Mouse (Mus musculus): ENCODE measurements around the gene Sympk. TPM values are rescaled to one million over a fixed set of nuclear protein-coding genes. Genes with fewer than 3 reads are reported as not detected.

The Sympk gene
- polyA plus RNA-seq, 1 experiment from 2014 or later, result 26.3 TPM

DNA sequence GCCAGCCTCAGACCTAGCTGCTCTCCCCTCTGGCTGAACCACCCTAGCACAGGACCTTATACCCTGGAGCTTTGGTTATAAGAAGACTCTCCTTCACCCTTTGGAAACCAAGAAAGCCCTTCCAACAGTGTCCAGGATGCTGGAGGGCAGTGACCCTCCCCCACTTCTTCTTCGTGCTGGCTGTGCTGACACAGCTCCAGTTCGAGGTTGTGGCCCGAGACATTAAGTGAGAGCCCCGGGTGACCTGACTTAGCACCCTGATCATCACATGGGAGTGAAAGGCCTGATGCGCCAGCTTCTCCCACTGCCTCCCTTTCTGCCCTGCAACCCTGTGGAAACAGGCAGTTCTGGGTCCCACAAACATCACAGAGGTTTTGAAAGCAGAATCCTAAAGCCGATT is 61.3 kb downstream of the Sympk start:
- Histone ChIP-seq H3K36me3 (ENCODE audit: control insufficient read depth, insufficient read depth, low read length) (peaks cover 22% of the 10 kb centered on the region), H3K4me2 (peak overlapping the region; percentile 60), H3K4me1 (replicated peaks; ENCODE audit: control insufficient read depth, insufficient read depth, low read length) (peaks cover 39% of the 10 kb centered on the region), H3K4me3 (ENCODE audit: low read depth, low read length) (no peak overlapping the region), H3K27ac (ENCODE audit: low read depth, low read length) (no peak overlapping the region), H3K9me3 (ENCODE audit: control insufficient read depth, low read length) (no peaks in the 10 kb centered on the region), H3K27me3 (replicated peaks; ENCODE audit: control insufficient read depth, insufficient read depth, low read length) (peaks cover 36% of the 10 kb centered on the region), H3K9ac (ENCODE audit: low read depth, low read length) (no peak overlapping the region)
- DNase-seq (ENCODE audit: low spot score) (no peak), ATAC-seq (replicated peaks; ENCODE audit: low FRiP score) (no peak)
- 7% methylated on average over 6 of the region's 6 CpGs for WGBS

DNA sequence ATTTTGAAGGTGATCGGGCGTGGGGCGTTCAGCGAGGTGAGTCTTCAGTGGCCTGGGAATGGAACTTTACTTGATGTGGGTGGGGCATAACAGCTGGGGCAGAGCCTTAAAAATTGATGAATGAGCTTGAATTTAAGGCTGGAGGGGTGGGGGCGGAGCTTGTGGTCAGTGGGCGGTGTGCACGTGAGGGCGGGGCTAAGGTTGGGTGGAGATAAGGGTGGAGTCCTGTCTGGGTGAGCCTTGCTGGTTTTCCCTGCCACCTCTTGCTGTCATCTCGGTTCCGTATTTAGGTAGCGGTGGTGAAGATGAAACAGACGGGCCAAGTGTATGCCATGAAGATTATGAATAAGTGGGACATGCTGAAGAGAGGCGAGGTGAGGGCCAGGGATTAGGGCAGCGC is 61.9 kb downstream of the Sympk start:
- Histone ChIP-seq H3K36me3 (ENCODE audit: control insufficient read depth, insufficient read depth, low read length) (peaks cover 21% of the 10 kb centered on the region), H3K27me3 (replicated peaks; ENCODE audit: control insufficient read depth, insufficient read depth, low read length) (peaks cover 39% of the 10 kb centered on the region), H3K4me3 (ENCODE audit: low read depth, low read length) (peak overlapping the region; percentile 24; the same call in 1 of the 2 replicates), H3K4me1 (replicated peaks; ENCODE audit: control insufficient read depth, insufficient read depth, low read length) (peaks cover 39% of the 10 kb centered on the region), H3K9ac (ENCODE audit: low read depth, low read length) (no peak overlapping the region), H3K9me3 (ENCODE audit: control insufficient read depth, low read length) (no peaks in the 10 kb centered on the region), H3K4me2 (peak overlapping the region; percentile 60), H3K27ac (ENCODE audit: low read depth, low read length) (no peak overlapping the region)
- WGBS, result 4% methylated on average over 14 of the region's 14 CpGs
- peak; percentile 78 for DNase-seq (ENCODE audit: low spot score)
- peak; percentile 79 for ATAC-seq (replicated peaks; ENCODE audit: low FRiP score)

DNA sequence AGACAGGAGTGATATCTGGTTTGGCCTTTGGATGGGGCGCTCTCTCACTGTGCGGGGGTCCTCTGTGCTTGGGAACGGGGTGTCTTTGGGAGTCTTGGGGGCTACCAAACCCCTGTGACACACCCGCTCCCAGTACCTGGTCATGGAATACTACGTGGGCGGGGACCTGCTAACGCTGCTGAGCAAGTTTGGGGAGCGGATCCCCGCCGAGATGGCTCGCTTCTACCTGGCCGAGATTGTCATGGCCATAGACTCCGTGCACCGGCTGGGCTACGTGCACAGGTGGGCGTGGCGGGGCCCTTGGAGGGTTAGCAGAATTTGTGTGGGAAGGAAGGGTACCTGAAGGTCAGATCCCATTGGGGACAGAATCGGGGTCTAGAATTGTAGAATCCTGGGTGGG is 62.6 kb downstream of the Sympk start:
- H3K27me3 ChIP-seq (replicated peaks; ENCODE audit: control insufficient read depth, insufficient read depth, low read length), result peaks cover 46% of the 10 kb centered on the region
- H3K9ac ChIP-seq (ENCODE audit: low read depth, low read length), result no peak overlapping the region
- ATAC-seq (replicated peaks; ENCODE audit: low FRiP score) (no peak), DNase-seq (ENCODE audit: low spot score) (no peak)
- 0 out of 2 replicates have a peak overlapping the region, but pooled peaks have one; percentile 24 for H3K4me3 ChIP-seq (ENCODE audit: low read depth, low read length)
- peaks cover 39% of the 10 kb centered on the region for H3K4me1 ChIP-seq (replicated peaks; ENCODE audit: control insufficient read depth, insufficient read depth, low read length)
- WGBS, result 59% methylated on average over 18 of the region's 18 CpGs
- no peaks in the 10 kb centered on the region for H3K9me3 ChIP-seq (ENCODE audit: control insufficient read depth, low read length)
- no peak overlapping the region for H3K27ac ChIP-seq (ENCODE audit: low read depth, low read length)
- H3K4me2 ChIP-seq, result peak overlapping the region; percentile 60; the same call in 1 of the 2 replicates
- H3K36me3 ChIP-seq (ENCODE audit: control insufficient read depth, insufficient read depth, low read length), result peaks cover 19% of the 10 kb centered on the region

DNA sequence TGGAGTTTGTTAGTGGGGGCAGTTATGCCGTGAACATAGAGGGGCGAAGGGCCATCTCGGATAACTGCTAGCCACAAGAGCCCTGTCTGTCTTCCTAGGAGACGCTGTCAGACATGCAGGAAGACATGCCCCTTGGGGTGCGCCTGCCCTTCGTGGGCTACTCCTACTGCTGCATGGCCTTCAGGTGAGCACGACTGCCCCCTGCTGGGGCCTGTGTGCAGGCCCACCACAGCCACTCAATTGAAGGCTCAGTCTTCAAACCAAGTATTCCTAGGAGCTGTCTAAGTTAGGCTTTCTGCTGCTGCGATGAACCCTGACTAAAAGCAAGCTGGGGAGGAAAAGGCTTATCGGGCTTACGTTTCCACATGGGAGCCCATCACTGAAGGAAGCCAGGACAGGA is 64.6 kb downstream of the Sympk start:
- WGBS, result 31% methylated on average over 10 of the region's 10 CpGs
- H3K36me3 ChIP-seq (ENCODE audit: control insufficient read depth, insufficient read depth, low read length), result peaks cover 8% of the 10 kb centered on the region; the same call in 1 of the 2 replicates
- no peak overlapping the region for H3K4me2 ChIP-seq
- no peak for ATAC-seq (replicated peaks; ENCODE audit: low FRiP score)
- H3K4me1 ChIP-seq (replicated peaks; ENCODE audit: control insufficient read depth, insufficient read depth, low read length), result peaks cover 39% of the 10 kb centered on the region
- H3K9ac ChIP-seq (ENCODE audit: low read depth, low read length), result no peak overlapping the region
- H3K27ac ChIP-seq (ENCODE audit: low read depth, low read length), result no peak overlapping the region
- DNase-seq (ENCODE audit: low spot score), result peak; percentile 69
- no peak overlapping the region for H3K4me3 ChIP-seq (ENCODE audit: low read depth, low read length)
- no peaks in the 10 kb centered on the region for H3K9me3 ChIP-seq (ENCODE audit: control insufficient read depth, low read length)
- peaks cover 49% of the 10 kb centered on the region for H3K27me3 ChIP-seq (replicated peaks; ENCODE audit: control insufficient read depth, insufficient read depth, low read length)

DNA sequence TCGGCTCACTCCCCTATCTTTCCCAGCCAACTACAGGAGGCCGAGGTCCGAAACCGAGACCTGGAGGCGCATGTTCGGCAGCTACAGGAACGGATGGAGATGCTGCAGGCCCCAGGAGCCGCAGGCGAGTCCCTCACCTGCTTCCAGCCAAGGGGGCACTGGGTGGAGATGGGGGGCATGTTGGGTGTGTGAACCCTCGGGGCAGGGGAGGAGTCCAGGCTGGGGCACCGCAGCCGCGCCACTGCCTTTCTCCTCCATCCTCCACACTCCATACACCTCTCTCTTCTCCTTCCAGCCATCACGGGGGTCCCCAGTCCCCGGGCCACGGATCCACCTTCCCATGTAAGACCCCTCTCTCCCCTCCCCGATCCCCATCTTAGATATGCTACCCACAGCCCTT is 67.7 kb downstream of the Sympk start:
- 28% methylated on average over 17 of the region's 17 CpGs for WGBS
- Histone ChIP-seq H3K4me1 (replicated peaks; ENCODE audit: control insufficient read depth, insufficient read depth, low read length) (peaks cover 32% of the 10 kb centered on the region), H3K4me3 (ENCODE audit: low read depth, low read length) (peak overlapping the region; percentile 66), H3K9me3 (ENCODE audit: control insufficient read depth, low read length) (no peaks in the 10 kb centered on the region), H3K4me2 (peak overlapping the region; percentile 95), H3K27ac (ENCODE audit: low read depth, low read length) (no peak overlapping the region), H3K36me3 (ENCODE audit: control insufficient read depth, insufficient read depth, low read length) (peaks cover 10% of the 10 kb centered on the region; the same call in 1 of the 2 replicates), H3K27me3 (replicated peaks; ENCODE audit: control insufficient read depth, insufficient read depth, low read length) (peaks cover 63% of the 10 kb centered on the region), H3K9ac (ENCODE audit: low read depth, low read length) (no peak overlapping the region)
- no peak for ATAC-seq (replicated peaks; ENCODE audit: low FRiP score)
- DNase-seq (ENCODE audit: low spot score), result no peak

DNA sequence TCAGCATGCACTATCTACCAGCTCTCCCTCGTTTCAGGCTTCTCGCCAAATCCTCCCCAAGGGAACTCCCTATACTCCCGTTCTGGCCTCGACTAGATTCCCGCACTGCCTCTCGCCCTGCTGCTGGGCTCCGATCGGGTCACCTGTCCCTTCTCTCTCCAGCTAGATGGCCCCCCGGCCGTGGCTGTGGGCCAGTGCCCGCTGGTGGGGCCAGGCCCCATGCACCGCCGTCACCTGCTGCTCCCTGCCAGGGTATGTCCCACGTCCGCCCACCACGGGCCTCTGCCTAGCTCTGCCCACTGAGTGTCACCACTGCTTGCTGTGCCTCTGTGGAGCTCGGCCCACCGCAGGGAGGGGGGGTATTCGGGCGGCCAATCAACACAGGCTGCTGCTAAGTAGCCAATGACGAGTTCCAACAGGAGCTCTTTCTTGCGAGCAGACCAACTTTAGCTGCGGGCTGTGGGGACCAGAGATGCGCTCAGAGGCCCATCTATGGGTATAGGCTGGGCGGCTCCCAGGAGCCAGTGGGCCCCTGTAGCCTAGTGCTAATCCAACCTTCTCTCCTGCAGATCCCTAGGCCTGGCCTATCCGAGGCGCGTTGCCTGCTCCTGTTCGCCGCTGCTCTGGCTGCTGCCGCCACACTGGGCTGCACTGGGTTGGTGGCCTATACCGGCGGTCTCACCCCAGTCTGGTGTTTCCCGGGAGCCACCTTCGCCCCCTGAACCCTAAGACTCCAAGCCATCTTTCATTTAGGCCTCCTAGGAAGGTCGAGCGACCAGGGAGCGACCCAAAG is 68.4 kb downstream of the Sympk start:
- H3K4me3 ChIP-seq (ENCODE audit: low read depth, low read length), result peak overlapping the region; percentile 66
- 7% methylated on average over 38 of the region's 38 CpGs for WGBS
- peak; percentile 37 for ATAC-seq (replicated peaks; ENCODE audit: low FRiP score)
- H3K4me2 ChIP-seq, result peak overlapping the region; percentile 95
- DNase-seq (ENCODE audit: low spot score), result peak; percentile 72
- H3K4me1 ChIP-seq (replicated peaks; ENCODE audit: control insufficient read depth, insufficient read depth, low read length), result peaks cover 38% of the 10 kb centered on the region
- H3K27ac ChIP-seq (ENCODE audit: low read depth, low read length), result peak overlapping the region; percentile 60; the same call in 1 of the 2 replicates
- peaks cover 8% of the 10 kb centered on the region; the same call in 1 of the 2 replicates for H3K36me3 ChIP-seq (ENCODE audit: control insufficient read depth, insufficient read depth, low read length)
- H3K27me3 ChIP-seq (replicated peaks; ENCODE audit: control insufficient read depth, insufficient read depth, low read length), result peaks cover 63% of the 10 kb centered on the region
- H3K9me3 ChIP-seq (ENCODE audit: control insufficient read depth, low read length), result no peaks in the 10 kb centered on the region
- peak overlapping the region; percentile 63 for H3K9ac ChIP-seq (ENCODE audit: low read depth, low read length)

DNA sequence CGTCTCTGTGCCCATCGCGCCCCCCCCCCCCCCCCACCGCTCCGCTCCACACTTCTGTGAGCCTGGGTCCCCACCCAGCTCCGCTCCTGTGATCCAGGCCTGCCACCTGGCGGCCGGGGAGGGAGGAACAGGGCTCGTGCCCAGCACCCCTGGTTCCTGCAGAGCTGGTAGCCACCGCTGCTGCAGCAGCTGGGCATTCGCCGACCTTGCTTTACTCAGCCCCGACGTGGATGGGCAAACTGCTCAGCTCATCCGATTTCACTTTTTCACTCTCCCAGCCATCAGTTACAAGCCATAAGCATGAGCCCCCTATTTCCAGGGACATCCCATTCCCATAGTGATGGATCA is 69.0 kb downstream of the Sympk start:
- Histone ChIP-seq H3K4me2 (peak overlapping the region; percentile 95), H3K9me3 (ENCODE audit: control insufficient read depth, low read length) (no peaks in the 10 kb centered on the region), H3K4me3 (ENCODE audit: low read depth, low read length) (peak overlapping the region; percentile 66), H3K9ac (ENCODE audit: low read depth, low read length) (peak overlapping the region; percentile 63), H3K4me1 (replicated peaks; ENCODE audit: control insufficient read depth, insufficient read depth, low read length) (peaks cover 38% of the 10 kb centered on the region), H3K27ac (ENCODE audit: low read depth, low read length) (peak overlapping the region; percentile 60; the same call in 1 of the 2 replicates), H3K36me3 (ENCODE audit: control insufficient read depth, insufficient read depth, low read length) (peaks cover 8% of the 10 kb centered on the region; the same call in 1 of the 2 replicates), H3K27me3 (replicated peaks; ENCODE audit: control insufficient read depth, insufficient read depth, low read length) (peaks cover 65% of the 10 kb centered on the region)
- DNase-seq (ENCODE audit: low spot score), result peak; percentile 86
- ATAC-seq (replicated peaks; ENCODE audit: low FRiP score), result peak; percentile 73
- 2% methylated on average over 15 of the region's 15 CpGs for WGBS

DNA sequence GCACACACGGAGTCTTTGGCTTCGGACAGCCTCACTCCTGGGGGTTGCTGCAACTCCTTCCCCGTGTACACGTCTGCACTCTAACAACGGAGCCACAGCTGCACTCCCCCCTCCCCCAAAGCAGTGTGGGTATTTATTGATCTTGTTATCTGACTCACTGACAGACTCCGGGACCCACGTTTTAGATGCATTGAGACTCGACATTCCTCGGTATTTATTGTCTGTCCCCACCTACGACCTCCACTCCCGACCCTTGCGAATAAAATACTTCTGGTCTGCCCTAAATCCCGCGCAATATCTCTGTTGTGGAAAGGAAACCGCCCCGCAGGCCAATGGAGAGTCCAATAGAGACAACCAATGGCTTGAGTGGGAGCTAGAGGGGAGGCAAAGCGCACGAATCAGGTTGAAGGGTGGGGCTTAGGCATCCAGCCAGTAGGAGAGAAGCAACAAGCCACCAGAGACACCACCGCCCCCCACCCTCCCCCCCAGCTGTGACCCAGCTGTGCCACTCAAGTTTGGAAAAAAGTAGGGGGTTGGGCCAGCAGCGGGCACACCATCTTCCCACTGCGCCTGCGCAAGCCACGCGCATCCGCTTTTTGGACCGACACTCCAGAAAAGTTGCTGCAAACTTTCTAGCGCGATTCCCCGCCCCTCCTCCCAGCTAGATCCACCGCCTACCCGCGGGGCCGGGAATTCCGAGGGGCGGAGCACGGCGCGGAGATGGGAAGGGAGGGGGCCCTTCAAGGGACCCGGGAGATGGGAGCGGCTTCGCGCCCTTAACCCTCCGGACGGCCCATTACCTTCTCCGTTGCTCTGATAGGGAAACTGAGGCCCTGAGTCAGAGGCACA is 69.6 kb downstream of the Sympk start:
- Histone ChIP-seq H3K4me2 (peak overlapping the region; percentile 95), H3K9ac (ENCODE audit: low read depth, low read length) (peak overlapping the region; percentile 76), H3K9me3 (ENCODE audit: control insufficient read depth, low read length) (no peaks in the 10 kb centered on the region), H3K4me1 (replicated peaks; ENCODE audit: control insufficient read depth, insufficient read depth, low read length) (peaks cover 35% of the 10 kb centered on the region), H3K27me3 (replicated peaks; ENCODE audit: control insufficient read depth, insufficient read depth, low read length) (peaks cover 67% of the 10 kb centered on the region), H3K4me3 (ENCODE audit: low read depth, low read length) (peak overlapping the region; percentile 66), H3K36me3 (ENCODE audit: control insufficient read depth, insufficient read depth, low read length) (peaks cover 8% of the 10 kb centered on the region; the same call in 1 of the 2 replicates), H3K27ac (ENCODE audit: low read depth, low read length) (peak overlapping the region; percentile 83)
- DNase-seq (ENCODE audit: low spot score) (peak; percentile 95), ATAC-seq (replicated peaks; ENCODE audit: low FRiP score) (peak; percentile 84)
- WGBS, result under 1% methylated on average over 45 of the region's 45 CpGs

Data from liver, embryonic 11.5 days (tissue).